Mouse (Mus musculus) testis, adult 2 months (tissue): ENCODE data around the gene Papolg.

ENCODE experiments used
- CTCF ChIP-seq: fragments of 200-500 bp; IDR thresholded peaks from 2 replicates; pipeline ENCODE4 v1.5.1; 2012; ENCODE audit warnings: low read depth, mild to moderate bottlenecking, inconsistent platforms, low read length, moderate library complexity; ENCODE audit not compliant: control insufficient read depth, insufficient read depth, insufficient replicate concordance
- POLR2A ChIP-seq: fragments of 200-500 bp; IDR thresholded peaks from 2 replicates; pipeline ENCODE4 v1.6.1; 2012; ENCODE audit warnings: low read depth, mild to moderate bottlenecking, inconsistent platforms, low read length, moderate library complexity; ENCODE audit not compliant: control insufficient read depth

GRCm38 (mm10) chr11:23927643-23928042 is 32.6 kb upstream of the Papolg start:
- TF ChIP-seq CTCF (no peak), POLR2A (no peak)
